Mouse (Mus musculus) activated CD4-positive, CD25-positive, alpha-beta regulatory T cell, adult 4 months (primary cell): Measurements from ENCODE around the gene Ago4. TPM values are rescaled to one million over a fixed set of nuclear protein-coding genes. Genes with fewer than 3 reads are reported as not detected.
"Not testable (repeated sequence)": the region's sequence is repeated elsewhere in the genome, so short reads cannot be mapped to it uniquely, and the experiment has no call there.

Source experiments
- ATAC-seq: one replicate; pipeline ENCODE4 v1.8.0; 2017
- polyA plus RNA-seq, 2 experiments: library from polyadenylated mRNA; unstranded; fragments of 100-300 nt; shearing (Covaris generic); gene quantifications; one replicate each; pipeline ENCODE4 v1.2.1; 2017

The Ago4 gene
- under 1 TPM; 0.05 to 0.09 TPM for polyA plus RNA-seq

DNA sequence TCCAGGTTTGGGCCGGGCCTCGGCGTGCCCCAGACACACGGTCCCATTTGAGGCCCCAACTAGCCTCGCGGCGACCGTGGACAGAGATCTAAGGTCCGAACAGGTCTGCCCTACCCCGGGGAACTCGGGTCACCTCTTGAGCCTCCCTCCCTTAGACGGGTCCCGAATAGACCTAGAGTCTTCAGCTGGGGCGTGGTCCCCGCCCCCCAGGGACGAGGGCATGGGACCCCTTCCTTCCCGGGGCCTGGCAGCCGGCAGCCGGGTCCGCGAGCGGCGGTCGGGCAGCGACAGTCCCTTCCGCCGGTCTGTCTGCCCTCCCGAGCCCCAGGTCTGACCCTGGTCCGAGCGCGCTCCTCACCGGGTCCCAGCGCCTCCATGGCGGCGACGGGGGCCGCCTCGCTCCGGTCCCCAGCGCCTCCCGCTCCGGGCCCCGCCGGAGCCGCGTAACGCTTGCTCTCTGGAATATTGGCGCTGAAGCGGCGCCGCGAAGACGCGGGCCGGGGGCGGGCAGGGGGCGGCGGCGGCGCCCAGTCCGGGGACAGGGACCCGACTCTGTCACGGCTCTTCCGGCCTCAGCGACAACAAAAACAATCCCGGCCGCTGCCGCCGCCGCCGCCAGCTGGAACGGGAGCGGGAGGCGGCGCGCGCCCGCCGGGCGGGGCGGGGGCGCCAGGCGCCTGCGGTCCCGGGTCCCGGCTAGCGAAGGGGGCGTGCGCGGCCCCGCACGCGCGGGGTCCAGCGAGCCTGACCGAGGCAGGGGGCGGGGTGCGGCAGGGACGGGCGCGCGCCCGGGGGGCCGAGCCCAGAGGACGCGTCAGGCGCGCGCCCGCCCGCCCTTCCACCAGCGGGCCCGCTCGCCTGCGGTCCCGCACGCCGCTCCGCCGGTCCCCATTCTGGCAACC lies at the start of gene Ago4:
Ago4 (minus strand) TSS at position 646 of the 902 bp plus-strand sequence.
- peak; percentile 36 for ATAC-seq

DNA sequence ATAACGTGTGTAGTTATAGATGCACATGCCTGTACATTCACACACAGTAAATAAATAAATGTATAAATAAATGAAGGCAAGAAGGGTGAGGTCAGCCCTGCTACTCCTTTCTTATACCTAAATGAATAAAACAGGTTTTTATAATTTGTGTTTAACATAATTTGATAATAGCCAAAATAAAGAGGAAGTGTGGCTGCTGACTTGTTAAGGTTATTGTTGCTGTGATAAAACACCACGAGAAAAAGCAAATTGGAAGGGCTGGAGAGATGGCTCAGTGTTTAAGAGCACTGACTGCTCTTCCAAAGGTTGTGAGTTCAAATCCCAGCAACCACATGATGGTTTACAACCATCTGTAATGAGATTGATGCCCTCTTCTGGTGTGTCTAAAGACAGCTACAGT lies 45.8 kb upstream of the Ago4 start:
- ATAC-seq: no peak

- ATAC-seq: no peak
These were observed 44.6 kb upstream of the Ago4 start for GRCm38 (mm10) chr4:126577920-126578319.

- no peak for ATAC-seq
These were observed 43.0 kb upstream of the Ago4 start for GRCm38 (mm10) chr4:126576281-126576680.

GRCm38 (mm10) chr4:126569783-126570182 lies 36.5 kb upstream of the Ago4 start:
- no peak for ATAC-seq

GRCm38 (mm10) chr4:126567243-126567642 lies 34.0 kb upstream of the Ago4 start:
- ATAC-seq: no peak

DNA sequence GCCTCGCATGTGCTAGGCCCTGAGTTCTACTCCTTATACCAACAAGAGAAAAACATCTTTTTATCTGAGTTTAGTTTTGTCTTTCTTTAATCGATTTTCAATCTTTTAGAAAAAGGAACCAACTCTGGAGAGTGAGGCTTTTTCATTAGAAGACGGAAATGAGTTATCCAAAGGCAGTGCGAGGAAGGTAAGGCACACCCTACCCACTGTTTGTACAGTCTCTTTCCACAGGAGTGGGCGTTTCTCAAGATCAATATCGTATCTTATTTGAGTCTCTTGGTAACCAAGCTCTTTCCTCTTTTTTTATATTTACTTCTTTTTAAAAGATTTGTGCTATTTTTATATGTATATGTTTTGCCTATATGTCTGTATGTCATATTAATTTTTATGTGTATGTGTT lies 30.5 kb upstream of the Ago4 start:
- no peak for ATAC-seq

DNA sequence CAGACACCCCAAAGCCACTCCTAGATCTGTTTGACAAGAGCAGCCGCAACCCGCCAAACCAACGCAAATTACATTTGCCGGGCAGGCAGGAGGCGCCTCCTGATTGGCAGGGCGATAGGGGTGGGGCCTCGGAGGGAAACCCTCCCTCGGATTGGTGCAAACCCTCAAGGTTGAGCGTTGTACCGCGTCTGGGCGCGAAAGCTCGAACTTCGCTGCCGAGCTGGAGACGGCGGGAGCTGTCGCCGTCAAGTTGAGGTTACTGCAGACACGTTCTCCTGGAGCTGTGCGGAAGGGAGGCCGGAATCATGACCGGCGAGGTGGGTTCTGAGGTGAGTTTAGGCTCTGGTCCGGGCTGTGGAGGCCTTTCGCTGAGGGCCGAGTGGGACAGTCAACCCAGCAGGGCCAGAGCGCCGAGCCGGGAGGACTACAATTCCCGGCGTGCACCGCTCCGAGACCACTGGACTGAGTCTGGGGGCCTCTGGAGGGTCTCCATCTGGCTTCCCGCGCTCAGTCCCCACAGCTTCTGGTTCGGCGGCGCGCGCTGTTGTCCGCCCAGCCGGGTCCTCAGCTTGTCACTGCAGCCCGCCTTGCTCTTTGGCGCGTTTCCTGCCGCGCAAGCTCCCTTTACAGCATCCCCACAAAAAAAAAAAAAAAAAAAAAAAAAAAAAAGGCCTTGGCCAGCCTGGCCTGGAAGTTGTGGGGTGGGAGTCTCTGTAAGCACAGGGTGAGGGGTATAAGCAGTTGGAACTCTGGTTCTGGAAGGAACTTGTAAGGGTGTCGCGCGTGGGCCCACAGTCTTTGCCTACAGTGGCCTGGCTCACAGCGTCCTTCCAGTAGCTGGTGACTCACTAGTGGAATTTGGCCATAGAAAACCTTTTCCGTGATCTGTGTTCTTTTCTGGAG lies 23.8 kb upstream of the Ago4 start, which contains the start of gene Clspn:
Clspn (plus strand) TSS at position 127 of the 903 bp plus-strand sequence.
- peak; percentile 99 for ATAC-seq

GRCm38 (mm10) chr4:126554462-126554861 lies 21.2 kb upstream of the Ago4 start:
- ATAC-seq: peak; percentile 32

GRCm38 (mm10) chr4:126553685-126554084 lies 20.4 kb upstream of the Ago4 start:
- ATAC-seq: no peak

- ATAC-seq: no peak
These were observed 19.8 kb upstream of the Ago4 start for GRCm38 (mm10) chr4:126553105-126553504.

- no peak for ATAC-seq
These were observed 18.9 kb upstream of the Ago4 start for GRCm38 (mm10) chr4:126552136-126552535.

- no peak for ATAC-seq
These were observed 12.9 kb upstream of the Ago4 start for GRCm38 (mm10) chr4:126546183-126546582.

- ATAC-seq: no peak
These were observed 12.4 kb upstream of the Ago4 start for GRCm38 (mm10) chr4:126545703-126546102.

DNA sequence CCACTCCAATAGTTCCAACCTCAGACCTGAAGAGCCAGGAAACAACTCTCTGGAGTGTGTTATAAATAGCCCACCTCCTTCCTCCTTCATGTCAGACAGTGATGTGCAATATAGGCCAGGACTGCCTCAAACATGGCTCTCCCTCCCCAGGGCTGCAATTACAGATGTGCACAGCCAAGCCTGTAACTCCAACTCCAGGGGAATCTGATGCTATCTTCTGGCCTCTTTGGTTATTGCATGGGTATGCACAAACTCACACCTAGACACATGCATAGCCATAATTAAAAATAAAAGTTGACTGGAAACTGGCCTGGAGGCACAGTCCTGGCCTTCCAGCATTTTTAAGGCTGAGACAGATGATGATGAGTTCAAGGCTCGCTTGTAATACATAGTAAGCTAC lies 11.7 kb upstream of the Ago4 start:
- no peak for ATAC-seq

GRCm38 (mm10) chr4:126542838-126543237 lies 9.6 kb upstream of the Ago4 start:
- no peak for ATAC-seq

- ATAC-seq: no peak
These were observed 7.3 kb upstream of the Ago4 start for GRCm38 (mm10) chr4:126540487-126541071.

- no peak for ATAC-seq
These were observed 3.6 kb upstream of the Ago4 start for GRCm38 (mm10) chr4:126536865-126537264.

DNA sequence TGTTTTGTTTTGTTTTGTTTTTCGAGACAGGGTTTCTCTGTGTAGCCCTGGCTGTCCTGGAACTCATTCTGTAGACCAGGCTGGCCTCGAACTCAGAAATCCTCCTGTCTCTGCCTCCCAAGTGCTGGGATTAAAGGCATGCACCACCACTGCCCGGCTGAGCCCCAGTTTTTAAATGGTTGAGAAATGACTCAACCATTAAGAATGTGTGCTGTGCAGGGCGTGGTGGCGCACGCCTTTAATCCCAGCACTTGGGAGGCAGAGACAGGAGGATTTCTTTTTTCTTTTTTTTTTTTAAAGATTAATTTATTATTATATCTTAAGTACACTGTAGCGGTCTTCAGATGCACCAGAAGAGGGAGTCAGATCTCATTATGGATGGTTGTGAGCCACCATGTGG lies 2.4 kb upstream of the Ago4 start:
- ATAC-seq: not testable (repeated sequence)

DNA sequence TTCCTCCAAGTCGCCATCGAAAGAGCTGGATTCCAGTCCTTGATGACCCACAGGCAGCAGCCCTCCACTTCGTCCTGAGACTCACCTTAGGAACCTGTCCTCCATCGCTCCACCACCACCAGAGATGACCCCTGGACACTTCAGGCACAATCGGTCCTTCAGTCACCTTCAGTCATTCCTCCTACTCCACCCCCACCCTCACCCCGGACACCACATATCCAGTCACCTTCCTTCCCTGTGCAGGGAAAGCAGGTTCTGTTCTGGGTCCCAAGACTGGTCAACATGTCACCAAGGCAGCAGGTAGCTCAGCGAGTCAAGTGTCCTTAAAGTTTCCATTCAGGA lies 428 bp upstream of the Ago4 start:
- no peak for ATAC-seq

- no peak for ATAC-seq
These were observed 980 bp downstream of the Ago4 start for GRCm38 (mm10) chr4:126532292-126532691.

DNA sequence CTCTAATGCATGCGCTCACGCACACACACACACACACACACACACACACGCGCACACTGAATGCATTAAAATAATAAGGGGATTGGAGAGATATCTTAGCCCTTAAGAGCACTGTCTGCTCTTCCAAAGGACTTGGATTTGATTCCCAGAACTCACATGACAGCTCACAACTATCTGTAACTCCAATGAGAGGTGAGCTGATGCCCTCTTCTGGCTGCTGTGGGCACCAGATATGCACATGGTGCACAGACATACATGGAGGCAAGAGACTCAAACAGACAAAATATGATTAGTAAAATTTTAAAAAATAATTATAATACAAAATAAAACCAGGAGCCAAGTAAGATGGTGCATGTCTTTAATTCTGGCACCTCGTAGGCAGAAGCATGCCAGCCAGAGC lies 6.4 kb downstream of the Ago4 start:
- no peak for ATAC-seq

DNA sequence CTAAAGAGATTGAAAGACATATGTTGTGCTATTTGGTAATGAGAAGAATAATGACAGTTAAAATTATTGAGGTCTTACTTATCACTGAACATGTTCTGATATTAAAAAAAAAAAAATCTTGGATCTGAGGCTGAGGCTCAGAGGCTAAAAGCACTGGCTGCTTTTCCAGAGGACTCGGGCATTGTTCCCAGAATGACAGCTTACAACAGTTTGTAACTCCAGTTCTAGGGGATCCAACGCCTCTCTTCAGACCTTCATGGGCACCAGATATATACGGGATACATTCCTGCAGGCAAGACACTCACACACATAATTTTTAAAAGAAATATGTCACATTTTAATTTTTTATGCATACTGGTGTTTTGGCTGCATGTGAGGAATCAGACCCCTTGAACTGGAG lies 7.1 kb downstream of the Ago4 start:
- no peak for ATAC-seq
